Mouse (Mus musculus) forebrain, embryonic 14.5 days (tissue): Measurements from ENCODE around the gene Olfr948. TPM values are rescaled to one million over a fixed set of nuclear protein-coding genes. Genes with fewer than 3 reads are reported as not detected.

Source experiments
- ATAC-seq: fragments of 200-750 bp; cut with Nextera tagmentation; 2 replicates; pipeline ENCODE4 v1.8.0; 2017; ENCODE audit warnings: mild to moderate bottlenecking, moderate library complexity
- DNase-seq: peaks from one replicate; pipeline ENCODE4 v3.0.0-alpha.2; 2015; ENCODE audit warnings: low spot score
- H3K27ac ChIP-seq: fragments of 300-500 bp; sonication (generic); 2 replicates; pipeline ENCODE4 v1.5.1; 2014; ENCODE audit warnings: low read depth, mild to moderate bottlenecking, control low read depth, low read length, moderate library complexity
- H3K27me3 ChIP-seq: fragments of 300-500 bp; sonication (generic); replicated peaks from 2 replicates; pipeline ENCODE4 v1.6.1; 2014; ENCODE audit warnings: low read length, control low read depth, mixed read lengths; ENCODE audit not compliant: control insufficient read depth, insufficient read depth
- H3K36me3 ChIP-seq: fragments of 300-500 bp; sonication (generic); 2 replicates; pipeline ENCODE4 v1.6.1; 2014; ENCODE audit warnings: low read length, control low read depth; ENCODE audit not compliant: control insufficient read depth, insufficient read depth
- H3K4me1 ChIP-seq: fragments of 300-500 bp; sonication (generic); 2 replicates; pipeline ENCODE4 v1.6.1; 2014; ENCODE audit warnings: antibody characterized with exemption, low read length, control low read depth; ENCODE audit not compliant: control insufficient read depth, insufficient read depth
- H3K4me2 ChIP-seq: fragments of 300-500 bp; sonication (generic); 2 replicates; pipeline ENCODE4 v1.6.1; 2014; ENCODE audit warnings: mild to moderate bottlenecking, control low read depth, low read length
- H3K4me3 ChIP-seq: fragments of 300-500 bp; sonication (generic); 2 replicates; pipeline ENCODE4 v1.5.1; 2014; ENCODE audit warnings: low read depth, low read length, control low read depth
- H3K9ac ChIP-seq: fragments of 300-500 bp; sonication (generic); 2 replicates; pipeline ENCODE4 v1.6.1; 2014; ENCODE audit warnings: mild to moderate bottlenecking, low read length, control low read depth, moderate library complexity
- H3K9me3 ChIP-seq: fragments of 300-500 bp; sonication (generic); replicated peaks from 2 replicates; pipeline ENCODE4 v1.6.1; 2016; ENCODE audit warnings: low read length, control low read depth, mixed read lengths; ENCODE audit not compliant: control insufficient read depth
- WGBS: fragments of 180-500 bp; shearing (Covaris S2); extraction: QIAGEN DNeasy Blood & Tissue Kit; methylation state at CpG from one replicate; pipeline ENCODE4 v1.1.7; 2014; 5-methylcytosine and 5-hydroxymethylcytosine counted together
- polyA plus RNA-seq: library from polyadenylated mRNA; unstranded; fragments of >200 nt; fragmentation: Nextera tagmentation; extraction: Ambion mirVana; gene quantifications from 2 replicates; pipeline ENCODE4 v1.2.1, GENCODE M21; 2014

Olfr948 gene
- not detected in 2 replicates for polyA plus RNA-seq

- H3K36me3 ChIP-seq = no peaks in the 10 kb centered on the region
- no peak within 1 kb of the TSS for H3K4me2 ChIP-seq
- no peaks in the 10 kb centered on the region for H3K27me3 ChIP-seq
- no peaks in the 10 kb centered on the region for H3K4me1 ChIP-seq
- no peak within 1 kb of the TSS for H3K4me3 ChIP-seq
- H3K9me3 ChIP-seq = no peaks in the 10 kb centered on the region
- ATAC-seq (no peak), DNase-seq (no peak)
- H3K9ac ChIP-seq = no peak within 1 kb of the TSS
- H3K27ac ChIP-seq = no peak within 1 kb of the TSS
Measured at GRCm38 (mm10) chr9:39325945-39326344, at the start of gene Olfr948. Olfr948 (minus strand) TSS chr9:39326045.

- WGBS = 87% methylated on average over 2 of the region's 2 CpGs
- no peaks in the 10 kb centered on the region for H3K9me3 ChIP-seq
- H3K4me1 ChIP-seq = no peaks in the 10 kb centered on the region
- no peak overlapping the region for H3K27ac ChIP-seq
- DNase-seq = no peak
- no peak overlapping the region for H3K4me2 ChIP-seq
- no peak overlapping the region for H3K9ac ChIP-seq
- no peaks in the 10 kb centered on the region for H3K27me3 ChIP-seq
- ATAC-seq = no peak
- H3K4me3 ChIP-seq = no peak overlapping the region
- H3K36me3 ChIP-seq = no peaks in the 10 kb centered on the region
Measured at GRCm38 (mm10) chr9:39287136-39287535, 38.7 kb downstream of the Olfr948 start.

- ATAC-seq (no peak), DNase-seq (no peak)
- Histone ChIP-seq H3K4me3 (no peak within 1 kb of the TSS), H3K27ac (no peak within 1 kb of the TSS), H3K36me3 (no peaks in the 10 kb centered on the region), H3K9ac (no peak within 1 kb of the TSS), H3K9me3 (no peaks in the 10 kb centered on the region), H3K4me2 (no peak within 1 kb of the TSS), H3K4me1 (no peaks in the 10 kb centered on the region), H3K27me3 (no peaks in the 10 kb centered on the region)
- 88% methylated on average over 3 of the region's 3 CpGs for WGBS
Measured at GRCm38 (mm10) chr9:39276718-39277117, 49.1 kb downstream of the Olfr948 start, which contains the start of gene Olfr945. Olfr945 (minus strand) TSS chr9:39276818.

Other genes starting within 250 kb of the Olfr948 start
- not detected in 2 replicates for gene Olfr938, start 247.2 kb downstream of the Olfr948 start, polyA plus RNA-seq
- gene Olfr27, start 197.9 kb downstream of the Olfr948 start, polyA plus RNA-seq = not detected in 2 replicates
- gene Olfr943, start 159.7 kb downstream of the Olfr948 start, polyA plus RNA-seq = not detected in 2 replicates
- not detected in 2 replicates for gene Olfr944, start 124.1 kb downstream of the Olfr948 start, polyA plus RNA-seq
- not detected in 2 replicates for gene Olfr1537, start 76.1 kb downstream of the Olfr948 start, polyA plus RNA-seq
- not detected in 2 replicates for gene Olfr945, start 49.2 kb downstream of the Olfr948 start, polyA plus RNA-seq
- not detected in 2 replicates for gene Olfr951, start 61.4 kb upstream of the Olfr948 start, polyA plus RNA-seq
- gene Olfr952, start 101.1 kb upstream of the Olfr948 start, polyA plus RNA-seq = not detected in 2 replicates
- not detected in 2 replicates for gene Olfr954, start 130.7 kb upstream of the Olfr948 start, polyA plus RNA-seq
- gene Olfr955, start 145.9 kb upstream of the Olfr948 start, polyA plus RNA-seq = not detected in 2 replicates
- not detected in 2 replicates for gene Olfr44, start 167.9 kb upstream of the Olfr948 start, polyA plus RNA-seq
- not detected in 2 replicates for gene Olfr957, start 189.8 kb upstream of the Olfr948 start, polyA plus RNA-seq
- not detected in 2 replicates for gene Olfr958, start 228.0 kb upstream of the Olfr948 start, polyA plus RNA-seq
- not detected in 2 replicates for gene Olfr959, start 249.5 kb upstream of the Olfr948 start, polyA plus RNA-seq